Mouse (Mus musculus): Measurements from ENCODE around the gene Gnb4. TPM values are rescaled to one million over a fixed set of nuclear protein-coding genes. Genes with fewer than 3 reads are reported as not detected.

The Gnb4 gene
- polyA plus RNA-seq, 1 experiment from 2014 or later: 82.5 TPM

DNA sequence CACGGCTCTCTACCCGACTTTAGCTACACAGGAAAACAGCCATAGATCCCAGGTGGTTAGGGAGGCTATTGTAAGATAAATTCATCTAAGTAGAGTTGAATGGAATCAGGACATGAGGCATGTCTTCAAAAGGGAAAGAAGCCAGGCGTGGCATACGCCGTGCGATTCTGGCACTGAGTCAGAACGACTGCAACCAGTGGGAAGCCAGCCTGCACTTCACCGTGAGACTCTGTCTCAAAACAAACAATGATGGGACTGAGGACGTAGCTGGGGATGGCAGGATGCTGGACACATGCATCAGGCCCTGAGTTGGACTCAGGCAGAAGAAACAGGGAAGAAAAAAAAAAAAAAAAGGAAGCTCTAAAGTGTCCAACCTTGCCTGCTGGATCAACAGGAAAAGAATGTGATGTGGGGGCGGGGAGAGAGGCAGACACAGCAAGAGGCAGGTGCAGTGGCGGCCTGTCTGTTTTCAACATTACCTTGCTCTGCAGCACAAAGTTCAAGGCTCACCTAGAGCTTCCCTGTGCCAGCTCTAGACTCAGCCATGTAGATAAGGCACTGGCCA lies 4.7 kb downstream of the Gnb4 start:
- Histone ChIP-seq H3K9ac (no peak overlapping the region), H3K4me3 (no peak overlapping the region), H3K4me1 (0 out of 2 replicates have a peak, but pooled peaks cover 10% of the 10 kb centered on the region), H3K27ac (no peak overlapping the region), H3K9me3 (no peaks in the 10 kb centered on the region), H3K4me2 (no peak overlapping the region), H3K36me3 (no peaks in the 10 kb centered on the region), H3K27me3 (no peaks in the 10 kb centered on the region)
- 60% methylated on average over 11 of the region's 11 CpGs for WGBS
- ATAC-seq (ENCODE audit: borderline replicate concordance, extremely low read depth, low FRiP score, low TSS enrichment): no peak

DNA sequence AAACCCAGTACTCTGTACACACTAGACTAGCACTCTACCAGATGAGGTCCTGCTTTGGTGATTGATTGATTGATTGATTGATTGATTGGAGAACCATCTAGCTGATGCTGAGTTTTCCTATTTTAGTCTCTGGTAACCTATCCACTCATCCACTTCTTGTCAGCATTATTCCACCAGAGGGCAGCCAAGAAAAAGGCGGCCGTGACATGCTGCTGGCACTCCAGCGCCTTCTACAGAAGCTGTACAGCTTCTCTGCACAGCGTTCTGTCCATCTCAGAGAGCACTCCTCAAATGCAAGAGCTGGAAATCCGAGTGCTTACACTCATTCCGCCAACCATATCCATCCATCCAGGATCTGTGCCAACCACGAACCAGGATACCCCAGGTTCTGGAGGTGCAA lies 5.8 kb downstream of the Gnb4 start:
- Histone ChIP-seq H3K4me2 (no peak overlapping the region), H3K9me3 (no peaks in the 10 kb centered on the region), H3K27me3 (no peaks in the 10 kb centered on the region), H3K36me3 (no peaks in the 10 kb centered on the region), H3K9ac (no peak overlapping the region), H3K4me3 (no peak overlapping the region), H3K27ac (no peak overlapping the region), H3K4me1 (0 out of 2 replicates have a peak, but pooled peaks cover 10% of the 10 kb centered on the region)
- 23% methylated on average over 7 of the region's 7 CpGs for WGBS
- peak; percentile 60; the same call in 1 of the 2 replicates for ATAC-seq (ENCODE audit: borderline replicate concordance, extremely low read depth, low FRiP score, low TSS enrichment)

DNA sequence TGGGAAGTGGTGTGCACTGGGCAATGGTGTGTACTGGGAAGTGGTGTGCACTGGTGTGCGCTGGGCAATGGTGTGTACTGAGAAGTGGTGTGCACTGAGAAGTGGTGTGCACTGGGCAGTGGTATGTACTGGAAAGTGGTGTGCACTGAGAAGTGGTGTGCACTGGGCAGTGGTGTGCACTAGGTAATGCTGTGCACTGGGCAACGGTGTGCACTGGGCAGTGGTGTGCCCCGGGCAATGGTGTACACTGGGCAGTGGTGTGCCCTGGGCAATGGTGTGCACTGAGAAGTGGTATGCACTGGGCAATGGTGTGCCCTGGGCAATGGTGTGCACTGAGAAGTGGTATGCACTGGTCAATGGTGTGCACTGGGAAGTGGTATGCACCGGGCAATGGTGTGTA lies 7.2 kb downstream of the Gnb4 start:
- no peak for ATAC-seq (ENCODE audit: borderline replicate concordance, extremely low read depth, low FRiP score, low TSS enrichment)
- Histone ChIP-seq H3K9ac (no peak overlapping the region), H3K4me3 (no peak overlapping the region), H3K4me2 (no peak overlapping the region), H3K27ac (no peak overlapping the region), H3K9me3 (no peaks in the 10 kb centered on the region), H3K36me3 (no peaks in the 10 kb centered on the region), H3K27me3 (no peaks in the 10 kb centered on the region), H3K4me1 (0 out of 2 replicates have a peak, but pooled peaks cover 6% of the 10 kb centered on the region)
- WGBS: 94% methylated on average over 4 of the region's 4 CpGs

DNA sequence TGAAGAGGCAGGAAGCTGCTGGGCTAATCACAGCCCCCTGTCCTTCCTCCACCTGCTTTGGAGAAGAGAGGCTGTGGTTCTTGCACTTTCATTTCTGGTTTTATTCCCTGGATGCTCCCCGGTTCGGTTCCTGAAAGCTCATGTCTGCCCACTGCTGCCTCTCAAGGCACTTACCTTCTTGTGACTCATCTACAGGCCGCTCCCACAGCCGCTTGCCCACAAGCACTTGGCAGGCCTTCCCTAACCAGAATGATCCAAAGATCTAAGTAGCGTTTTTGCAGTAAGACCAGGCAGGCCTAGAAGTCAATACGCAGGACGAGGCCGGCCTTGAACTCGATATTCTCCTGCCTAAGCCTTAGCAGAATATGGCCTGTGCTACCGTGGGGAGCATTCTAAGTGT lies 15.3 kb downstream of the Gnb4 start:
- Histone ChIP-seq H3K4me2 (no peak overlapping the region), H3K9me3 (no peaks in the 10 kb centered on the region)

DNA sequence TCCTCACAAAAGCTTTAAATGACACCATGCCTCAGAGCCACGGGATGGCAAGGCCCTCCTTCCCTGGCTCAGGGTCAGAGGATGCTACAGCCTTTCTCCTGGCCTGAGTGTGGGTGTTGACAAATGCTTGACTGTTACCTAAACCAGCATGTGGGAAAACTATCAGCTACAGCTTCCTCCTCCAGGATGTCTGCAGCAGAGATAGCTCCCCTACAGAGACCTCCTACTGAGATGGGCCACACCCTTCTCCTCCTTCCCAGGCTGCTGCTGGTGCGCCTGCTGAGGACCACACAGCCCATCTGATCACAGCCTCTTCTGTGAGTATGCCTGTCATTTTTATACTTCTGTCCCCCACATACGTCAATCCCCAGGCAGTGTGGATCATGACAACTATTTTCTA lies 17.1 kb downstream of the Gnb4 start:
- H3K27me3 ChIP-seq: no peaks in the 10 kb centered on the region
- no peaks in the 10 kb centered on the region for H3K36me3 ChIP-seq
- 52% methylated on average over 3 of the region's 3 CpGs for WGBS
- H3K4me3 ChIP-seq: no peak overlapping the region
- no peak overlapping the region for H3K4me2 ChIP-seq
- H3K9ac ChIP-seq: no peak overlapping the region
- no peak overlapping the region for H3K27ac ChIP-seq
- H3K4me1 ChIP-seq: no peaks in the 10 kb centered on the region
- no peak for ATAC-seq (ENCODE audit: borderline replicate concordance, extremely low read depth, low FRiP score, low TSS enrichment)
- no peaks in the 10 kb centered on the region for H3K9me3 ChIP-seq

More for the DNA sequence above, 15.3 kb downstream of the Gnb4 start:
- no peaks in the 10 kb centered on the region for H3K36me3 ChIP-seq
- no peak overlapping the region for H3K27ac ChIP-seq
- no peaks in the 10 kb centered on the region for H3K4me1 ChIP-seq
- 86% methylated on average over 10 of the region's 10 CpGs for WGBS
- no peak overlapping the region for H3K4me3 ChIP-seq
- no peaks in the 10 kb centered on the region for H3K27me3 ChIP-seq
- H3K9ac ChIP-seq: no peak overlapping the region
- ATAC-seq (ENCODE audit: borderline replicate concordance, extremely low read depth, low FRiP score, low TSS enrichment): no peak

DNA sequence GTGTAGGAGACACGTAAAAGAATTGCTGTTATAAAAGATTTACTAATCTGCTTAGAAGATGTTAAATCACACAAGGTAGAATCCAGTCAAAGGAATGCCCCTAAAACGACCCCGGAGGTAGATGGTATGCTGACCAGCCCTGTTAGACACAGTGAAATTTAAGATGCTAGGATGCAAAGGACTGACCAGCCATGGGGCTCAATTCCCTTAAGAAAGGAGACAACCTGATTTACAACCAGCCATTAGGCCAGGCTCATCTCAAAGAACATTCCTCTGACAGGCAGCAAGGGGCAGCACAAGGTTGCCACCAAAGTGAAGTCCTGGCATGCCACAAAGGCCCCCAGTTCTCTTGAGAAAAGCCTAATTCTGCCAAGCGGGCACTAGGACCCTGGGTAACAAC lies 21.3 kb downstream of the Gnb4 start:
- no peak for ATAC-seq (ENCODE audit: borderline replicate concordance, extremely low read depth, low FRiP score, low TSS enrichment)
- Histone ChIP-seq H3K4me3 (no peak overlapping the region), H3K4me2 (no peak overlapping the region), H3K4me1 (no peaks in the 10 kb centered on the region), H3K9me3 (no peaks in the 10 kb centered on the region), H3K27me3 (no peaks in the 10 kb centered on the region), H3K36me3 (no peaks in the 10 kb centered on the region), H3K27ac (no peak overlapping the region), H3K9ac (no peak overlapping the region)
- WGBS: 72% methylated on average over 4 of the region's 4 CpGs

DNA sequence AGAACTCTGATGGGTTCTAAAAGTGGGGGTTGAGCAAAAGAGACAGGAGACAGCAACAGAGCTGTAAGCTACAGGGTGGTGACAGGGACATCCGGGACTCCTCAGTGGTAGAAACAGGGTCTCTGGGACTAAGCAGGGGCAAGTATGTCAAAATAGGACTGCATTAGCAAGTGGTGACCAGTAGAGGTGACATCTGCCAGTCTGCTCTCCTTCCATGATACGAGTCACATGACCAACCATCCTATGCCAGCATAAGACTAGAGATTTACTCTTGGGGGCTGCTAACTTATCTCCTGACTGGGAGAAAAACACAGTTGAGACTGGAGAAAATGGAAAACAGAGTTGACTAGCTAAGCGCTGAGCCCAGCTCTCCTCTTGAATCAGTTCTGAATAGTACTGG lies 30.1 kb downstream of the Gnb4 start:
- H3K36me3 ChIP-seq: peaks cover 59% of the 10 kb centered on the region; the same call in 1 of the 2 replicates
- no peaks in the 10 kb centered on the region for H3K4me1 ChIP-seq
- H3K27me3 ChIP-seq: no peaks in the 10 kb centered on the region
- no peak overlapping the region for H3K4me3 ChIP-seq
- H3K4me2 ChIP-seq: no peak overlapping the region
- no peak overlapping the region for H3K9ac ChIP-seq
- no peak for ATAC-seq (ENCODE audit: borderline replicate concordance, extremely low read depth, low FRiP score, low TSS enrichment)
- no peaks in the 10 kb centered on the region for H3K9me3 ChIP-seq
- 90% methylated on average over 3 of the region's 3 CpGs for WGBS
- no peak overlapping the region for H3K27ac ChIP-seq

DNA sequence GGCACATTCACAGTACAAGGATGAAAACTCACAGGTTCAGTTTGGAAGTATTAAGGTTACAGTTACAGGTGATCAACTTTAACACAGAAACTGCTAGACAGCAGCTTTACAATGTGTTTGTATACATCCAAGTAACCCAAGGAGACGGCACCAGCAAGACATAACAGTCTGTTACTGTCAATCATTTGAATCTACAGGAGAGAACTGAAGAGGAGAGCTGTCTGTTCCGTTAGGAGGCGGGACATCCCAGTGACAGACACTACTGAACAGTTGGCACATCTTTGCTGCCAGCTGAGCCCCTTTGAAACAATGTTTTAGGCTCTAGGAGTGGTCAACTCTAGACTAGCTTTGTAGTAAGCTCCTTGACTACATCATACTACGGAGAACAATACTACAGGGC lies 32.9 kb downstream of the Gnb4 start:
- WGBS: 87% methylated on average over 4 of the region's 4 CpGs
- Histone ChIP-seq H3K9me3 (no peaks in the 10 kb centered on the region), H3K27me3 (no peaks in the 10 kb centered on the region), H3K36me3 (peaks cover 53% of the 10 kb centered on the region; the same call in 1 of the 2 replicates), H3K4me2 (no peak overlapping the region), H3K4me3 (no peak overlapping the region), H3K4me1 (no peaks in the 10 kb centered on the region), H3K9ac (no peak overlapping the region), H3K27ac (no peak overlapping the region)
- no peak for ATAC-seq (ENCODE audit: borderline replicate concordance, extremely low read depth, low FRiP score, low TSS enrichment)

DNA sequence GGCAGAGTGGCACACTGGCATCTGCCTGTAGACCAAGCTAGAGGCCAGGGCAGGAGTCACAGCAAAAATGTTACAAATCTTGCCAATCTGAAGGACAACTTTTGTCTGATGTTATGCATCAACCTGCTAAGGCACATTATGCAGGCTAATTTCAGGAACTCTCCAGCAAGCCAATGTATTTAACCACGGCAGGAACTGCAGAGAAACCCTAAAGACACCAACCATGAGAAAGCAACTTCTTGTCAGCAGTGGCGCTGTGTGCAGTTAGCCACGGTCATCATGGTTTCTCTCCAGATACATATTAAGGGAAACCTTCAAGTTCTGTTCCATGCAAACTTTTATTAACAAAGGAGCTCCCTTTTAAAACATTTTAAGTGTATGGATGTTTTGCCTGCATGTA lies 34.5 kb downstream of the Gnb4 start:
- no peak for ATAC-seq (ENCODE audit: borderline replicate concordance, extremely low read depth, low FRiP score, low TSS enrichment)

DNA sequence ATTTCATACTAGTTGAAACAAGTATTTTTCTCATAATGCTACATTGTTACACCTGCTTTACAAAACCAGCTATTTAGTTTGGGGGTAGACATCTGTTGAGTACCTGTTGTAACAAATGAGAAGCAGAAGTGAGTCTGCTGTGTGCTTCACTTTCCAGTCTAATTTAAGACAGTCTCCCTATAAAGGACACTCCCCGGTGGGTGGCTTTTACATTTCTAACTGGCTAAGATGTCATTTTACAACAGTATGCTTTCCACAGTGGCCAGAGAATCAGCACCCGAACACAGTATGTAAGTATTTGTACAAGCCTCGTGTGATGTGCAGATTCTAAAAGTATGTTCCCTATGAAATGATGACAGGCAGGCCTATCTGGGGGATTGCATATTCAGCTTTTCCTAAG lies 35.6 kb downstream of the Gnb4 start:
- Histone ChIP-seq H3K4me3 (no peak overlapping the region), H3K36me3 (peaks cover 41% of the 10 kb centered on the region; the same call in 1 of the 2 replicates)
- 84% methylated on average over 3 of the region's 3 CpGs for WGBS

More for the DNA sequence above, 34.5 kb downstream of the Gnb4 start:
- Histone ChIP-seq H3K27ac (no peak overlapping the region), H3K27me3 (no peaks in the 10 kb centered on the region), H3K36me3 (peaks cover 47% of the 10 kb centered on the region; the same call in 1 of the 2 replicates), H3K4me1 (no peaks in the 10 kb centered on the region), H3K4me3 (no peak overlapping the region), H3K9ac (no peak overlapping the region), H3K9me3 (no peaks in the 10 kb centered on the region), H3K4me2 (no peak overlapping the region)
- 85% methylated on average over 3 of the region's 3 CpGs for WGBS

DNA sequence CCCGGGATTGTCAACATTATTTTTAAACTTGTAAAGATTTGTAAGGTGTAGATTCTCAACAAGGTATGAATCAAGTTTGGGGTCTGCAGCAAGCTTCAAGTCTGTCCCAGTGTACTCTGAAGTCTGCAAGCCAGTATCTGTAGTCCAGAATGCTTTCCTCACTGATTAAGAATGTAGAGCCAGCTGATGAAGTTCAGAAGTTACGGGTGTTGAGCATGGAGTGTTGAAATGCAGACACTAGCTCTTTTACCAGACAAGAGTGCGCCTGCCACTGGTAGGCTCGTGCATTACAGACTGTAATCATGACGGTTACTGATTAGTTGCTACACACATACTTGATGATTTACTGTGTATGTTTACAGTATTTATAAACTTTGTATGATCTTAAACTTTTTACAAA lies 37.6 kb downstream of the Gnb4 start:
- H3K27ac ChIP-seq: no peak overlapping the region
- H3K9ac ChIP-seq: no peak overlapping the region
- peaks cover 43% of the 10 kb centered on the region for H3K36me3 ChIP-seq

More for the DNA sequence above, 35.6 kb downstream of the Gnb4 start:
- Histone ChIP-seq H3K9ac (no peak overlapping the region), H3K27me3 (no peaks in the 10 kb centered on the region), H3K27ac (no peak overlapping the region), H3K4me1 (no peaks in the 10 kb centered on the region), H3K9me3 (no peaks in the 10 kb centered on the region), H3K4me2 (no peak overlapping the region)
- no peak for ATAC-seq (ENCODE audit: borderline replicate concordance, extremely low read depth, low FRiP score, low TSS enrichment)

DNA sequence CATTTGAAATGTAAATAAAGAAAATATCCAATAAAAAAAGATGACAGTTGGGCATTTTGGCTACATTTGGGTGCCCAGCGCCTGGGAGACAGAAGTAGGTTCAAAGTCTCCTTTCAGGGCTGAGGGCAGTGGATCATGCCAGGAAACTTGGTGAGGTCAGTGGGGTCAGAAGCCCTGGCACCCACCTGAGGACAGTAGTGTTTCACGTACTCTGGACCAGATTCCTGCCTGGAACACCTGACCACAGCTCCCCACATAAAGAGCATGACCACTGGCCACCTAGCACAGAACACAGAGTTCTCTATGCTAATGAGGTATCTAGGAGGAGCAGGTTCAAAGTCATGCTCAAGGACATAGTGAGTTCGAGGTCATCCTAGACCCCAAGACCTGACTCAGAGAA lies 41.2 kb downstream of the Gnb4 start:
- no peak for ATAC-seq (ENCODE audit: borderline replicate concordance, extremely low read depth, low FRiP score, low TSS enrichment)

More for the DNA sequence above, 37.6 kb downstream of the Gnb4 start:
- Histone ChIP-seq H3K4me2 (no peak overlapping the region), H3K27me3 (no peaks in the 10 kb centered on the region), H3K4me1 (no peaks in the 10 kb centered on the region), H3K4me3 (no peak overlapping the region), H3K9me3 (no peaks in the 10 kb centered on the region)
- ATAC-seq (ENCODE audit: borderline replicate concordance, extremely low read depth, low FRiP score, low TSS enrichment): no peak
- 83% methylated on average over 5 of the region's 5 CpGs for WGBS

DNA sequence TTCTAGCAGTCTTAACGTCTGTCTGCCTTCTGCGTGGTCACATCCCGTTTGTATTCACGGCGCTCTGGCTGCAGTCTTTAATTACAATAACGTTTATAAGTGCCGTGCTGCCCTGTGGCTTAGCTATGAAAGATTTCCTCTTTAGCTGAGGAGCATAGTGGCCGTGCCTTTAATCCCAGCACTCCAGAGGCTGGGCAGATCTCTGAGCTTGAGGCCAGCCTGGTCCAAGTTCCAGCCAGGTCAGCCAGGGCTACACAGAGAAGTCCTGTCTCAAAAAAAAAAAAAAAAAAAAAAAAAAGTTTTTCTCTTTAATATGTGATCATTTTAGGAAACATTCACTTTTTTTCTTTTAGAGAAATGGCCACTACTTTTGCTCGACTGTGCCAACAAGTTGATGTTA lies 42.5 kb downstream of the Gnb4 start:
- Histone ChIP-seq H3K36me3 (peaks cover 46% of the 10 kb centered on the region), H3K27ac (no peak overlapping the region), H3K27me3 (no peaks in the 10 kb centered on the region), H3K4me1 (no peaks in the 10 kb centered on the region), H3K9me3 (no peaks in the 10 kb centered on the region), H3K4me2 (no peak overlapping the region), H3K4me3 (no peak overlapping the region), H3K9ac (no peak overlapping the region)
- WGBS: 65% methylated on average over 9 of the region's 9 CpGs
- ATAC-seq (ENCODE audit: borderline replicate concordance, extremely low read depth, low FRiP score, low TSS enrichment): no peak

More for the DNA sequence above, 41.2 kb downstream of the Gnb4 start:
- Histone ChIP-seq H3K4me3 (no peak overlapping the region), H3K36me3 (peaks cover 36% of the 10 kb centered on the region), H3K27me3 (no peaks in the 10 kb centered on the region), H3K4me2 (no peak overlapping the region), H3K4me1 (no peaks in the 10 kb centered on the region), H3K9me3 (no peaks in the 10 kb centered on the region), H3K27ac (no peak overlapping the region), H3K9ac (no peak overlapping the region)
- 96% methylated on average over 3 of the region's 3 CpGs for WGBS
